Mouse (Mus musculus): ENCODE results near the gene Rimkla.
A peak's percentile ranks its signal among the peaks of the same experiment; 100 is the strongest.

Gene Rimkla

GRCm38 (mm10) chr4:119421921-119422293 lies 70.5 kb downstream of the Rimkla start:
- peak in 1 of 2 experiments; percentile 4 for DNase-seq (ENCODE audit: low read depth in 1 of 2, low spot score in 2 of 2)

- no peak for DNase-seq (ENCODE audit: low read depth in 1 of 2, low spot score in 2 of 2)
Observed at GRCm38 (mm10) chr4:119421191-119421590, 71.2 kb downstream of the Rimkla start.

GRCm38 (mm10) chr4:119417894-119418293 lies 74.5 kb downstream of the Rimkla start:
- DNase-seq (ENCODE audit: low read depth in 1 of 2, low spot score in 2 of 2) = no peak

- no peak for DNase-seq (ENCODE audit: low read depth in 1 of 2, low spot score in 2 of 2)
Observed at GRCm38 (mm10) chr4:119417270-119417669, 75.2 kb downstream of the Rimkla start.
